Mouse (Mus musculus): Measurements from ENCODE around the gene Togaram1.

GRCm38 (mm10) chr12:64967470-64967869 lies 1.9 kb downstream of the Togaram1 start:
- TF ChIP-seq CTCF (IDR thresholded peaks at IDR 0.05; ENCODE audit: borderline replicate concordance, control insufficient read depth, extremely low read depth, insufficient read depth, low read length, poor library complexity) (no peak), POLR2A (IDR thresholded peaks at IDR 0.05; ENCODE audit: control insufficient read depth, extremely low read depth, insufficient read depth, low read length, poor library complexity) (no peak)

Data from thymus, adult 2 months (tissue).